Mouse (Mus musculus) heart, adult 11 months (tissue): ENCODE measurements at regions not wholly inside any gene's neighbourhood (a gene's known extent, or its start where the extent isn't known, plus 50 kb on each side); places are given as distances from the start of the nearest gene placed in this dataset.

Experiments
- DNase-seq: peaks from one replicate; pipeline ENCODE4 v3.0.0; 2022

DNA sequence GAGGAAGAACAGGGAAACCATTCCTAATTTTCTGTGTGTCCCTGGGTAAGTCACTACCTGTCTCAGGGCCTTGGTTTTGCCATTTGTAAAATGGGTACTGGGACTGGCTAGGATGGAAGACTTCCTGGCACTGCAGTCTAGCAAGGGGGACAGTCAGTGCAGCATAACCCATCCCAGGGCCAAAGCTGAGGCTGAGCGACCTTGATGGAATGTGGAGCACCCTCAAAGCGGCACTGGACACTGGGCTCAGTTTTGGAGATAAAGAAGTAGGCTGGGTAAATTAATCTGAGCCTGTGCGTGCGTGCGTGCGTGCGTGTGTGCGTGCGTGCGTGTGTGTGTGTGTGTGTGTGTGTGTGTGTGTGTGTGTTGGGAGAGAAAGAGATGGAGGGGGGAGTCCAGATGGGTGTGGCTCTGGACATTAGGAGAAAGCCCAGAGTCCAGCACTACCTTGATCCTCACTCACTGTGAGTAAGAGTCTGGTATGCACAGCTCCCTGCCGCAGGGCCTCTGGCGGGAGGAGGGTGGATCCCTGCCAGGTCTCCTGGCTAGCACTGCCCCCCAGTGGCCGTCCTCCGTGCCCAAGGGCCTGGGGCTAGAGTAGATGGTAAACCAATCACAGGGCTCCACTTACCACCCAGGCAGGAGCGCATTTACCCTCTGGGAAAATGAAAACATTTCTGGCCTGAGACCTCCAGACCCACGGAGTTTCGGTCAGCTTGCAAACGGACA lies 320.3 kb upstream of the Dio3 start:
- peak; percentile 94 for DNase-seq

DNA sequence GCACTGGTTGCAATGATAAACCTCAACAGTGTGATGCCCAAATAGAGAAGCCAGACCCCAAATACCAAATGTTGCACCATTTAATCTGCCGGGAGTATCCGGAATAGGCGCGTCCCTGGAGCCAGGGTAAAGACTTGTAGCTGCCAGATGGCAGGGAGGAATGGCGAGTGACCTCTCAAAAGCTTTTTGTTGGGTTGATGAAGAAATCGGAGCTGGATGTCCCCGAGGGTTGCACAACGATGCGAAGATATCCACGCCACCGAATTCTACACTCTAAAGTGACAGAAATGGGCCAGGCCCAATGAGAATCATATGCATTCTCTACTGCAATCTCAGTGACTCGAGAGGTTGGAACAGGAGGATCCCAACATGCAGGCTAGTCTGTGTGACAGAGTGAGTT lies 312.1 kb upstream of the Dio3 start:
- no peak for DNase-seq

DNA sequence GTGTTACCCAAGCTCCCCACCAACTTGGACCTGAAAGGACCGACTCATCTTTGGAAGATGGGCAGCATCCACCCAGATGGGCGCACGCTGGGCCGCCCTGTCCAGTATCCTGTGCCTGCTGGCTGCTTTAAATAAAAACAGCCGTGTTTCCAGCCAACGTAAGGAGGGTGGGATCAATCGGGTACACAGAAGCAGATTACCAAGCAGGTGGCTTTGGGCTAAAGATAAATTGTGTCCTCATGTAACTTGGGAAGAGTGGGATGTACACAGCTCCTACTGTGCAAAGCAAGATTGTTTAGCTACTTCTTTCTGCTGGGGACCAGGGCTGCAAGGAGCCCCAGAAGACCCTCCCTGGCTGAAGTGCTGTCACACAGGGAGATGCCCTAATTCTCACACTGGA lies 310.6 kb upstream of the Dio3 start:
- no peak for DNase-seq

DNA sequence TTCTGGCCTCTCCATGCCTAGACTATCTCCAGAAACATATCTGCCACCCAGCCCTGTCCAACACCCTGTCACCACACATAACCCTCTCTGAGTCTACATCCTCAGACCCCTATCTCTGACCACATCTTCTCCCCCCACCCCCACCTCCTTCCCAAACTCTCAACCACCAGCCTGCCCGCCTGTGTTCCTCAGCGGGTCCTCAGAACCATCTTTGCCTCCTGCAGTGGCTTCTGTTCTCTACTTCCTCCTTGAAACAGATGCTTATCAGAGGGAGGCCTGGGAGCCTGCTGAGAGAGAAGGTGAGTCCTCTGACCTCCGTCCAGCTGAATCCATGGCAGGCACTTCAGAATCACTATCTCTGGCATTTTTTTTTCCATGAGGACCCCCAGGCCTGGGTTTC lies 307.4 kb upstream of the Dio3 start:
- DNase-seq = no peak

DNA sequence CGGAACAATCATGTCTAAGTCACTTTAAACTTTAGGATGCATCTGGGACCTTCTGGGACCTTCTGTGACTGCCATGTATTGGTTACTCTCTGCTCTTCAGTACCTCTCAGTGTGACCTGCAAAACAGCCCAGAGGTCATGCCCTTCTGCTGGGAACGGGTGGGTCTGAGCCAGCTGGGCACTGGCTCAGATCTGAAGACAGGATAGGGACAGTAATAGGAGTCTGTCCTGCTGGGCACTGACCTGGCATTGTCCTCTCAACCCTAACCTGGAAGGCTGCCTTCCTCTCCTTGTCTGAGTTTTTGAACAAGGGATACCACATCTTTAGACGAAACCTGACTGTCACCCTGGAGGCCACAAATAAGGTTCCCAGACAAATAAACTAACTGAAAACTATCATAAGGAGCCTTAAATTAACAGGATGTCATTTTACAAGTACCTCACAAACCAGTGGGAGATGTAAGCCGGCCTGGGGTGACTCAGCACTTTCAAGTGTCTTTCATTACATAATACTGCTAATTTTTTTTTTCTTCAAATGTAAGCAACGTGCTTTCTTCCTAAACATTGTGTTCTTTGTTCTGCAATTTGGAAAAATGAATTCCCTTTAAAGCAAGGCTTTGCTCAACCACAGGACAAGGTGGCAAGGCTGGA lies 306.4 kb upstream of the Dio3 start:
- no peak for DNase-seq

DNA sequence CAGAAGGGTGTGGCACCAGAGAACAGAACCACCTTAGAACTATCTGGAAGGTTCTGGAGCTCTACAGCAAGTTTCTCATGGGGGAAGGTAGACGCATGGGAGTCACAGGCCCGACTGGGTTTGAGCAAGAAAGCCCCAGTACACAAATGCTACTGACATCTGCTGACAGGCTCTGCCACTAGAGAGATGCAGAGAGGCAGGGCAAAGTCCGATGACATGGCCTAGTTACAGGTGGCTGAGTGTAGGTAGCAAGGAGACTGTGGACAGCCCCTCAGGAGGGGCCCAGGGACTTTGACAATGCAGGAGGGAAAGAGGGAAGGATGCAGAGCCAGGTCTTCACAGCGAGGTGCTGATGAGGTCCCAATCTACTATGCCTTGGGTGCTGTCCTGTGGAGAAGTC lies 305.3 kb upstream of the Dio3 start:
- no peak for DNase-seq

DNA sequence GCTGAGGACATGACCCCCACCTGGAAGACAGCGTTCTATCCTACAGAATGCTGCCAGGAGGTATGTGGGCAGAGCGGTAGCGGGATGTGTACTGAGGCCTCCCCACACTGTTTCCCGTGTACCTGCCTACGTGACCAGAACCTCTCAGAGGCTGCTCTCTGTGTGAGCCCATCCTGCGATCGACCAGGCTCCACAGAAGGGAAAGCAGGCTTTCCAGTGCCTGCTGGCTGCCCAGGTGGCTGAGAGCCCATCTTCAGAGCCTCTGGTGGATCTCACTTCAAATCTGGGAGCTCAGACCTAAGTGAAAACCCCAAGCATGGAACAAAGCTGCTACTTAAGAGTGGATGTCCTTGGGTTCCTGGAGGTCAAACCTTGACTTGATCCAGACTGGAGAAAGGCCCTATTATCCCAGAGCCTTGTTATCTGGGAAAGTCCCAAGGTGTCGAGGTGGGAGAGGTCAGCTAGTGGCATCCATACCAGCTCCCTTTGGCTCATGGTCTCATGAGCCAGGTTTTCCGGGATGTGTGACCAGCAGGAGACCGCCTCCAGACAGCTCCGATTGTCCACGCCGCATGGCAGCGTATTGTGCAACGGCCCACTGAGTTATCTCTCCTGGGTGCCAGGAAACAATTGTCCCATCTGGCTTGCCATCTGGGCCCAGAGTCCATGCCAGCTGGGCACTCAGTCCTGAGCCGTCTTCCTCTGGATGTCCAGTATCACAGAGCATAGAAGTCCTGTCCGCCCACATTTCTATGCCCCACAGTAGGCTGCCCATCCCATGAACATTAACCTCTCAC lies 303.5 kb upstream of the Dio3 start:
- no peak for DNase-seq

DNA sequence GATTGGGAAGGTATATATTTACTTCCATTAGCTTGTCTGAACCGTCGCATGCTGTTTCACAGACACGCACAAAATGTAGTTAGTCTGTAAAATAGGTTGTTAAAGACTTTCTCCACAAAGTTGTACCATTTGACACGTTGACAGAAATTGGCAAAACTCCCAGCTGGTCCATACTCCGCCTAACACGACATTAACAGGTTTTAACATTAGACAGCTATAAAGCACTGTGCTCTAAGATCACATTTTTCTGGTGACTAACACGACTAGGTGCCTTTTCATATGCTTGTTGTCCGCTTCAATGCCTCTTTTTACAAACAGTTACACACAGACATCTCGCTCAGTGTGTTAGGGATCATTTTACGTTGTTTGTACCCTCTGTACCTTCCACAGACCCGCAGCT lies 294.2 kb upstream of the Dio3 start:
- DNase-seq = no peak

DNA sequence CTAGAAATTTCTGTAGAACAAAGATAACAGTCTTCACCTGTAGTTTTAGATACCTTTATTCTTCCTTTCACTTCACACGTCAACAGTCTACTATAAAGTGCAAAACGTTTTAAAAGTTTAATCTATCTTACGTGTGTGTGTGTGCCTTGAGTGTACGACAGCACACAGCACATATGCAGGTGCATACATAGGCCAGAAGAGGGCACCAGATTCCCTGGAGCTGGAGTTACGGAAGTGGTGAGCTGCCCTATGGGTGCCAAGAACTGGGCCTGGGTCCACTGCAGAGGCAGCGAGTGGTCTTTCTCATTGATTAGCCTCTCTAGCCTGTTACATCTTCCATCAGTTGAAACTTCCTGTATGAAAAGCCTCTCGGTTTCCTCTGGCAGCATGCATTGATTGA lies 285.5 kb upstream of the Dio3 start:
- peak; percentile 49 for DNase-seq

DNA sequence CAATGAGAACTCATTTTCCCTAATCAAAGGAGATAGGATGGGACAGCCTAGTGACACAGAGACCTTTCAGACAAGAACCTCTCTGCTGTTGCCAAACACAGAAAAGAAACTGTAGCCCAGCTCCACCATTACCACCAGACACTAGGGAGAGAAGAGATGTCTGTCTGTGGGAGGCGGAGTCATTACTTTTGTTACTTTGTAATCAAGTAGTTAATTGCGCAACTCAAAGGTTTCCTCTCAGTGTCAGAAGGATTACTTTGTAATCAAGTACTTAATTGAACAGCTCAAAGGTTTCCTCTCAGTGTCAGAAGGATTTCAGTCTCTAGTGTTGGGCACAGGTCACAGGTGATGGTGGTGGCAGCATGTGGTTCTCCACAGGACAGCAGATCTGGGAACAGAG lies 276.2 kb upstream of the Dio3 start:
- DNase-seq = no peak

DNA sequence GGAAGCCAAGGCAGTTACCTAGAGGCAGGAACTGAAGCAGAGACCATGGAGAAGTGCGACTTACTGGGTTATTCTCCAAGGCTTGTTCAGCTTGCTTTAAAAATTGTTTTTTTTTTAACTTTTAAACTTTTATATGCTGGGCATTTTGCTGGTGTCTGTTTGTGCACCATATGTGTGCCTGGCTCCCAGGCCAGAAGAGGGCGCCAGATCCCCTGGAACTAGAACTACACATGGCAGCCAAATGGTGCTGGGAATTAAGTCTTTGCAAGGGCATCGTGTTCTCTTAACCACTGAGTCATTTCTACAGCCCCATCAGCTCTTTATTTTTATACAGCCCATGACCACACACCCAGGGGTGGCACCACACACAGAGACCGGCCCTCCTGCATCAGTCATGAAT lies 269.7 kb upstream of the Dio3 start:
- DNase-seq = no peak

DNA sequence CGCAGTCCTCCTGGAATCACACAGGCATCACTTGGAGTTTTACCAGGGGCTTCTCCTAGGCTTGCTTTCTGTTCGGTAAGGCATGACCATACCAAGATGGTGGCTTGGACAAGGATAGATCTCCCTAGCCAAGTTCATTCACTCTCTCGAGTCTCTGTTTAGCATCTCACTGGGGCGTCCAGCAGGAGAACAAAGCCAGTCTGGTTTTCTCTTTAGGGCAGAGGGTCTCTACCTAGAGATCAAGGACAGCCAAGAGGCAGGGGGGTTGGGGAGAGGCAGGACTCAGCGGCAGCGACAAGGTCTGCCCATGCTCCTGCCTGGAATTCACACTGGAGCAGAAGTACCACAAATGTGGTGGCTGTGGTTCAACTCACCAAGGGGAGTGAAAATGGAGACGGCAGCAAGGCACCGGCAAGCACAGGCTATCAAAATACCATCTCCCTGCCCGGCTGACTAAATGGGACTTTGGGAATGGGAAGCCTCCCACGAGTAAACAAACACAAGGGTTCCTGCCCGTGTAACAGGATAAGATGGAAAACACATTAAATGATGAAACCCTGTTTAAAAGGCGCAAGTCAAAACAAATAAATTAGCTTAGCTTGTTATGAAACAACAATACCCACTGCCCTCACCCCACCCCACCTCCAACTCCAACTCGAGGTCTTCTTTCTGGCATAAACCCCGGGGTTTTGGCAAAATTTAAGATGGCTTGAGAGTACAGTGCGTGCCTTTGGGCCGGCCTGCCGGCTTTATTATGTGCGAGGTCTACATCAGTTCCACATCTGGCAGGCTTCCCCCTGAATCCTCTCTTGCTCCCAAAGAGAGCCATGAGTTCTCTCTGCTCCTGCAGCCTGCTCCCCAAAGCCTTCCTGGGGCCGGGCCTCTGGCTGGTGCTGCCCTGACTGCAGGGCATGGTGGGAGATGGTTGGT lies 258.1 kb upstream of the Dio3 start:
- peak; percentile 80 for DNase-seq

DNA sequence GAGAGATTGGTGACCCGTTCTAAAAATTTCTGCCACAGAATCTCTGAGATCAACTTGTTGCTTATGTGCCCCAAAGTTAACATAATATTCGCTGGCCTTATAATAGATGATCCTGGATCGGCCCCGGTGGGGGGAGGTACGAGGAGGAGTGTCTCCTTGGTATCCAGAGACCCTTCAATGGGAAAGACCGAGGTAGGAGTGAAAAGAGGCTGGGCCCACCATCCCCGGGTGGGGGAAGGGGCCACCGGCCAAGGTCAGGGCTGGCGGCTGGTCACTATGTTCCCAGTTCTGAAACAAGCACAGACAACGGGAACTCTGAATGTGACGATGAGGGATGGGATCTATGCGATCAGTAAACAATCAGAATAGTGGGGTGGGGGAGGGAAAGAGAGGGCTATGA lies 257.2 kb upstream of the Dio3 start:
- DNase-seq = peak; percentile 51

DNA sequence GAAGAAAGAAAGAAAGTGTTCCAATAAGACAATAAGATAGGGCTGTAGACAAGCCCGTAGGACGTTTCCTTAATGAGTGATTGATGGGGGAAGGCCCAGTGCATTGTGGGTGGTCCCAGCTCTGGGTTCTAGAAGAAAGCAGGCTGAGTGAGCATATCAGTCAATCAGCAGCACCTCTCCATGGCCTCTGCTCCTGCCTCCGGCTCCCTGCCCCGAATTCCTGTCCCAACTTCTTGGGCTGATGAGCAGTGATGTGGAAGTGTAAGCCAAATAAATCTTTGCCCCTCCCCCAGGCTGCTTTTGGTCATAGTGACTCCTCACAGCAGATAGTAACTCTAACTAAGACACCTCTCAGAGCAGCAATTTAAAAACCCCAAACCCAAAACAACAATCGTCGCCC lies 256.2 kb upstream of the Dio3 start:
- peak; percentile 19 for DNase-seq

DNA sequence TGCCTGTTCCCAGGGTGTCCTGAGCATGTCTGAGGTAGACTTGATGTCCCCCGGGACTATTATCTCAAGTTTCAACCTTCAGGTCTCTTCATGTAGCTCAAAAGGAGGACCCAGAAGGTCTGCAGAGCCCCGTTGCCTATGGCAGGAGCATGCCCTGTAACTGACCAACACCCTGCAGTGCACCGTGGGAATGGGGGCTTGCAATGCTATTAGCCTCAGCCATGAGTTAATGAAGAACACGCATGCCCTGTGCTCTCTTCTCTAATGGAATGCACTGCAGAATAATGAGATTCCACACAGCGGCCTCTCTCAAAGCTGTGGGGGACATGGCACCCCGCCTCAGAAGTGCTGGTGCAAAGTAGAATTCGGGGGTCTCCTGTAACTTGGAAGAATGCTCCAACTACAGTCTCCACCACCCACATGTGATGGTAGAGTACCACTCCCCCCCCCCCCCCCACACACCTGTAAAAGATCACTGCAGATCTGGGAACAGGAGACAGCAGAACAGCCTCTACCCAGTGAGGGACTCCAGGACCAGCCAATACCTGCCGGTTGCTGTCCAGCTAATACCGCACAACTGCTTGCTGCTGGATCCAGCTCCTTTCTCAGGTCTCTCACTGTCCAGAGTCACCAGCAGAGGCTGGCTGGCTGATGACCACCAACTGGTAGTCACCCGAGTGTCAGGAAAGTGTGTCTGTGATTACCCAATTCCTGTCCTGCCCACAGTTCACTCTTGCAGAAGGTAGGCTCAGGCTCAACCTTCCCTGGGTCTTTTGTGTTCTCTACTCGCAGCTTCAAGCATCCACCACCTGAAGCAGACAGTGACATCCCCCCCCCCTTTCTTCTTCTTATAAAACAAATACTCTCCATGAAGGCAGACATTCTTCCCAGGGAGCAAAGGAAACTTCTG lies 255.4 kb upstream of the Dio3 start:
- peak; percentile 73 for DNase-seq

DNA sequence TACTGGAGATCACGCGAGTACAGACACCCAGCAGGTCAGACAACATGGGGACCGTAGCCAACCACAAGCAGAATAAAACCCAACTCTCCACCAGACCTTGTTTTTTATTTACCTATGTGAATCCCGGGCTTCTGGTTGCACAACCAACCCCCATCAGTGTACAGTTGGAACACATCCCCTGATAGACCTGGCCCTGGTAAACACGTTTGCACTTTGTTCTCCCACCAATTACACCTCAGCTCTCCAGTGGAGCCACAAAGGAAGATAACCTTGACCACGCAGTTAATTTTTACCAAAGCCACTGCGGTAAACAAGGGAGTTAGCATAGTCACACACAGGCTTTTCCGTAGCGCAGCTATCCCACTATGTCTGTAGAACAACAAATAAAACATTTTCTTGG lies 254.6 kb upstream of the Dio3 start:
- no peak for DNase-seq

DNA sequence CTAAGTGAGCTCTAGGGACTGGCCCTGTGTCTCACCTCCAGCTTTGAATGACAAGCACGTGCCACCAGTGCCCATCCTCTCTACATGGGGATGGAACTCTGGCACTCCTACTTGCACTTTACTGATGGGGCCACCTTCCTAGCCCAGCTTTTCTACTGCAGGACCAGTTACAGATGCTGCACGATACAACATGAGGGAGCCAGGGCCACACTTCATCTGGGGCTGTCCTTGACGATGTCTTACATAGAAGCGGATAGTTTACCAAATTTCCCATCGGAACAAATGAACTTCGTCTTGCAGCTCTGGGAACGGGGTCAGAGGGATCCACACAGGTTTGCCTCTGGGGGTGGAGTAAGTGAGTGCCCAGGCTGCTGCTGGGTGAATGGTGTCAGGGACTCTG lies 253.7 kb upstream of the Dio3 start:
- DNase-seq = peak; percentile 70

DNA sequence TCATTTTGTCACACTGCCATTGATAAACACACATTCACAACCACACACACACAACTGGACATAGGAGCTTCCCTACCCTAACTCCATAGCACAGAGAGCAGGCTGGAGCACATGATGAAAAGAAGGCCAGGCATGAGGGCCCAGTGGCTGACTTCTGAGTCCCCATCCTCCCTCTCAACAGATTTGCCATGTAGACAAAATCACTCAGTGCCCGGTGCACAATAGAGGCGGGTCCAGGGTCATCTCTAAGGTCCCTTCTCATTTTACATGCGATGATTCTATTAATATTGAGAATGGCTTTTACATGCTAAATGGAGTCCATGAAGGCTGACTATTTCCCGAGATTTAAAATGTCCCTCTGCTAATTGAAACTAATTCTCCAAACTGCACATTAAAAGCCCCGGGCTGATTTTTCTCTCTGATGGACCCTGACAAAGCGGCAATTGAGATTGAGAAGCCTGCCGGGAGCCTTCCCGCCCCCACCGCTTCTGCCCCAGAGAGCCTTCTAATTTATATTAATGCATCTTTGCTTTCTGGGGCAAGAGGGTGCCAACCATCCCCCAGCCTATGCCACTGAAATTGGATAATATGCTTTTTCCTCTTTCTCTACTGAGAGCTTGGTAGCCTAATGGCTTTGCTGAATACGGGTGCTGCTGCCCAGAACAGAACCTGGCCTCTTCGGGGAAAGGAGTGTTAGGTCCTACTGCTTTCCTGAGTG lies 252.7 kb upstream of the Dio3 start:
- DNase-seq = peak; percentile 82

DNA sequence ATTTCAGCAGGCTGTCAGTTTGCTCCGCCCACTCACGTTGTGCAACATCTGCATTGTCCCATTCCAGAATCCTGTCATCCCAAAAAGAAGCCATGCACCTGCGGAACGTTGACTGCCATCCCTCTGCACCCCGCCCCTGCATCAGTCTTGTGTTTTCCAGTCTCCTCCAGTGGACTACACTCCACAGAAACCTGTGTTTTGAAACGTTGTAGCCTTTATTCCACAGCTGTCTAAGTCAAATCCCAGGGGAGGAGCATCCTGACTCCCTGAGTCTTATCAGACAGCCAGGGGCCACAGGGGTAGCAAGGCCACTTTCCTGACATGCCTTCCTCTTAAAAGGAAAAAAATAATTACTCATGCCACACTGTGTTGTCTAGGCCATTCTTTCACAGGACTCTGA lies 251.5 kb upstream of the Dio3 start:
- DNase-seq = peak; percentile 89

DNA sequence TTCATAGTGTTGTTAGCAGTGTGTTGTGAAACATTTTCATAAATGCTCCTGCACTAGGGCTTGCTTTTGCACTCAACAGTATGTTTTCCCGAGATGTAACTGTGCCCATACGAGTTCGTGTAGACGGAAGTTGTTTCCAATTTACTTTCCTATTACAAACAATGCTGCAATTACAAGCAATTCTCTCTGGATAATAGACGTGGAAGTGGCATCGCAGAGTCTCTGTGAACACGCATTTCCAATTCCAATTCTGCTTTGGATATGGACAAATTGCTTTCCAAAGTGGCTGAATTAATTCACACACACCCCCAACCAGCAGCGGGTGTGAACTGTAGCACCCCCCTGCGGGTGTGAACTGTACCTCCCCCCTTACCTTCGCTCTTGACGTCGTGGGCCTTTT lies 250.9 kb upstream of the Dio3 start:
- DNase-seq = peak; percentile 34

DNA sequence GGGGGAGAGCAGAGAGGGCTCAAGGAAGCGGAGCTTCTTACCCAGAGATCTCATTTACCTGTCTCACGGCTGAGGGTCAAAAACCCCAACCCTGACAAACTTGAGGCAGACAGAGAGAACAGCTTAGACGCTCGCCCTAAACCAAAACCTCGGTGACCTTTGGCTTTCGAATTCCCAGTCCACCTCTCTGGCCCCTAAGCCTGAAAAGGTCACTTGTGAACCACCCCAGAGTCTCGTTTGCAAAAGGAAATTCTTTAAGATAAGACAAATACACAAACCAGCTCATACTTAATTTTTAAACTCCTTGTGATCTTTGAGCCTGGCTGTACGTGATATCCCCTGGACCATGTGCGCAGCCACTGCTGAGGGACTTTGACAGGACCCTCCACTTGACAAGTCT lies 250.2 kb upstream of the Dio3 start:
- DNase-seq = peak; percentile 72
